Mouse (Mus musculus): ENCODE measurements around the gene Aqp3.
"Not testable (repeated sequence)": the region's sequence is repeated elsewhere in the genome, so short reads cannot be mapped to it uniquely, and the experiment has no call there.

Gene Aqp3

DNA sequence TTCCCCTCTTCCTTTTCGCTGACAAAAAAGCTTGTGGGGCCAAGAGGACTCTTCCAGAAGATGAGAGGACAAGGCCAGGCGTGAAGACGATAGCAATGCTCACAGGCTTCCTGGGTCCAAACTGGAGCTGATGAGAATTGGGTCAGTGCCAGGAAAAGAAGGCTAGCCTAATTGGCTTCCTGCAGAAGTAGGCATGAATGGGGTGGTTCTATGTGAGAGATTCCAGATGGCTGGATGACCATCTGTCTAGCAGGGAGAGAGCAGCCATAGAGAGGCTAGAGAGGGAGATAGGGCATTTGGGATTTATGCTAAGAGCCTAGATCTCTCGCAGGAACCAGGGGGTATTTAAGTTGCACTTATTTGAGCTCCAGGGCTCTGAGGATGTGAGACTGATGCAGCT, 9.5 kb upstream of the Aqp3 start:
- no peak for DNase-seq (ENCODE audit: low read depth, low spot score)

DNA sequence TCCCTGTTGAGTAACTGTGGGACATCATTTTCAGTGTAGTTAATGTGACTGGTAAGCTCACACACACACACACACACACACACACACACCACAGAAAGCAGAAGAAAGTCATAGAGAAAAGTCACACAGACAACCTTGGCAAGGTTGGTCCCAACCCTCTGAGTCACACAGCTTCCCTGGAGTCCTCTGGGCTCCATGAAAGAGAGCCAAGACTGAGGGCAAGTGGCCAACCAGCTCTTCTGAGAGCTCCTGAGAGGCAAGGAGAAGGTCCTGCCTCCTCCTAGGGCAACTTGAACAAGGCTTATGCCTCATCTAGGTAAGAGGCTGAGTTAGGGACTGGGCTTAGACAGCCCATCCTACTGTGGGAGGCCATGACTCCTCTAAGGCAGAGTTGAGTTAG, 4.9 kb upstream of the Aqp3 start:
- DNase-seq (ENCODE audit: low read depth, low spot score): no peak

DNA sequence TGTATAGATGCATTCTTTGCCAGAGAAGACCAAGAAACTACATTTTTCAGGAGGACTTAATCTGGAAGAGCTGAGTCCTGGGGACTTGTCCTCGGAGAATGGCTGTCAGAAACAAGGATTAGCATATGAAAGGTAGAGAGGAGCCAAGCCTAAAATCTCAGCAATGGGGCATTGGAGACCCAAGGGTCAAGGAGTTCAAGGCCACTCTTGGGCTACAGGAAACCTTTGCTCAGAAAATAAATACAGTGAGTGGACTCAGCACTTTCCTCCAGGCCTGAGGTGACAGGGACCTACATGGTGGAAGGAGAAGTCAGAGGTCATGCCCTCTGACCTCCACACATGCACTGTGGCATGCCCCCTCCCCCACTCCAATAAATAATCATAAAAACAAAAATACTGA, 3.0 kb upstream of the Aqp3 start:
- DNase-seq (ENCODE audit: low read depth, low spot score): no peak

DNA sequence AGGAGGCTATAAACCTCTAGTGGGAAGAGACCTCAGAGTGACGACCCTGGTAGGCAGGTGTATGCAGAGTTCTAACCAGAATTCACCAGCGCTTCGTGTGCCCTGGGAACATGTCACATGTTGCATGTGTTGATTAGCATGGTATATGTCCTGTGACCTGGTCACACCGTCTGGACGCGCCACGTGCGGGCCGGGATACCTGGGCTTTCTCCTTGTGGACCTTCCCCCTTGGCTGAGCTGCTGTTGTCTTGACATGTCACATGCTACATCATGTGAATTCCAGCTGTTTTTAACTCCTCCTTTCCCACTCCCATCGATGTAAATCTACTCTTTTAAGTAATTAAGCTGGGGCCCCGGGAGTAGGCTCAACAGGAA, 581 bp upstream of the Aqp3 start:
- no peak for DNase-seq (ENCODE audit: low read depth, low spot score)

DNA sequence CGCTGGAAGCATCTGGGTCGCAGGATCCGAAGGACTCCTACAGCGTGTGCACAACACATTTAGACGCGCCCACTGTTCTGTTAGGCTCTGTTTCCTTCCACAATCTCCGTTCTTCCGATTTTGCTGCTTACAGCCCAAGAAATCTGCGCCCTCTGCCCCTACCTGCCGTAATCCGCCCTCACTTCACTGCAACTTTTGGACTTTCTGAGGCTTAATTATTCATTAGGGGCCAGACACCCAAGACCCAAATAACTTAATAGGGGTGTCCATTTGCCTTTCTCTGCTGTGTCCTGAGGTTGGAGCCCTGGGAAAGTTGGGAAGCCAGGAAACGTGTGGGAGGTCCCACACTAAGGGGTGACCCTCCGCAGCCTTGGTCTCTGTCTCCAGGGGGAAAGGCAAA, 602 bp downstream of the Aqp3 start:
- no peak for DNase-seq (ENCODE audit: low read depth, low spot score)

DNA sequence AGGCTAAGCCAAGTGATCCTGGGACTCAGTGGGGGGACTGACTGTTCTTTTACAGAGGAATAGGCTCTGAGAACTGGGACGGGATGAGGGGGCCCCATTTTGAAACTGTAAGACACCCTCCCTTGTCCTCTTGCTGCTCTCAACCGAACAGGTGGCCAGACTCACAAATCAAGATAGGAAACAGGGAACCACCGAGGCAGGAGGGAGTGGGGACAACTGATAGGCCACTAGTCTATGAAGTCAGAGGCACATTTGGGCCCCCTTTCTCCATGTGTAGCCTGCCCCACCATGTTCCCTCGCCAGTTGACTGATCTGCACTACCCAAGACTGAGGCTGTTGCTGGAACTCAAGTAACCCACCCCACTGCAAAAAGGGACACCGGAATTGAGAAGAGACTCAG, 1.2 kb downstream of the Aqp3 start:
- DNase-seq (ENCODE audit: low read depth, low spot score): no peak

DNA sequence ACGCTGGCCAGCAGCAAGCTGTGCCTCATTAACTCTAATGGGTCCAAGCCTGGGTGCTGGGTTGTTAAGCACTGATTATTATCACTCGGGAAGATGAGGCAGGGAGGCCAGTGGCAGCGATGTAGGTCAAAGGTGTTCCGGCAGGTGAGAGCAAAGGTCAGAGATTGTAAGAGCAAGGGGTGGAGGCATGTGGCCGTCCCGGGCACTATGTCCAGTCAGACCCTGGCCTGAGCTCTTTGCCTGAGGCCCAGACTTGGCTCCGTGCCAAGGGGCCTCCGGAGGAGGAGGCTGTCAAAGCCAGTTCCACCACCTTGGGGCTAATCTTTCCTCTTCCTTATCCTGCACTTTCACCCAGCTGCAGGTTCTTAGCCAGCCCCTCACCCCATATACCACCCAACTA, 1.8 kb downstream of the Aqp3 start:
- no peak for DNase-seq (ENCODE audit: low read depth, low spot score)

DNA sequence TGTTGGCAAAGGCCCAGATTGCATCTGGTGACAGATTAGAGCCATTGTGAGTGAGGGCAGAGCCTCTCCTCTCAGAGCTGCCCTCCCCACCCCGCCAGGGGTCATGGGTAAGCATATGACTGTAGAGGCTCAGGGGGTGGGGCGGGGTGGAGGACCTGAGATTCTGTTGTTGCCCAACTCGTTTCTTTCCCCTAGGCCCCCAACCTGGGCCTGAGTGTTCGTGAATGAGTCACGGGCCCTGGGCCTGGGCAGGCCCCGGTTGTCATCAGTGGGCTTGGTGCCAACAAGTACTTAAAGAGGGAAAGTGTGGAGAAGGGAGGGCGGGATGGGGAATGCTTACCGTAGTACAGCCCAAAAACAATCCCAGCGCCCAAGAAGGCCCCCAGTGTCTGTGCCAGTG, 3.6 kb downstream of the Aqp3 start:
- no peak for DNase-seq (ENCODE audit: low read depth, low spot score)

DNA sequence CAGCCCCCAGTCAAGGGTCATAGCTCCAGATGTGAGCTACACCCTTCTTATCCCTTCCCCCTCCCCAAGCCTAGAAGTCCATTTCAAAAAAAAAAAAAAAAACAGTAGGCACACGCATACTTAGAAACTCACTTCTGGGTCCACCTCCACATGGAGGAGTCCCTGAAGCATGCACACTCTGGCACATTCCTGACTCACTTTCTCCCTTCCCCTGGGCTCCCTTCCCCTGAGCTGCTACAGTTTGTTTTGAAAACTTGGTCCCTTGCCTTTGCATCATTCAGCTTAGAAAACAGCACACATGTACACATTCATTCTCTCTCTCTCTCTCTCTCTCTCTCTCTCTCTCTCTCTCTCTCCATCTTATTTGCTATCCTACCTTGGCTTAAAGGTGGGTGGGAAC, 5.0 kb downstream of the Aqp3 start:
- no peak for DNase-seq (ENCODE audit: low read depth, low spot score)

DNA sequence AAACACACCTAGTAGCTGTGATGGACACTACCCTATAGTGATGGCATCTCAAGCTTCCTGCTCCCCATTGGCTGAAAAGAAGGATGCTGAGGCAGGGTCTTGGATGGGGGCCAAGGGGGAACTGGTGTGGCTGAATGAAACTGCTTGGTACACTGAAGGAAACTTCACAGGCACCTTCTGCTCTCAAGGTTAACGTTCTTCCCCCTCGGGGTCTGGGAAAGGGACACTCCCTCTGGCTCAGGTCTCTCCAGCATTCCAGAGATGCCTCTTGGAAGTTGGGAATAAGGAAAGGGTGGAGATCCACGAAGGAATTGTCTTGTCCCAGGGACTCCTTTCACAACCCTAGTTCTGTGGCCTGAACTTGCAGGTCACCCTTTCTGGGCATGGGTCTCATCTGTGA, 6.6 kb downstream of the Aqp3 start:
- no peak for DNase-seq (ENCODE audit: low read depth, low spot score)

DNA sequence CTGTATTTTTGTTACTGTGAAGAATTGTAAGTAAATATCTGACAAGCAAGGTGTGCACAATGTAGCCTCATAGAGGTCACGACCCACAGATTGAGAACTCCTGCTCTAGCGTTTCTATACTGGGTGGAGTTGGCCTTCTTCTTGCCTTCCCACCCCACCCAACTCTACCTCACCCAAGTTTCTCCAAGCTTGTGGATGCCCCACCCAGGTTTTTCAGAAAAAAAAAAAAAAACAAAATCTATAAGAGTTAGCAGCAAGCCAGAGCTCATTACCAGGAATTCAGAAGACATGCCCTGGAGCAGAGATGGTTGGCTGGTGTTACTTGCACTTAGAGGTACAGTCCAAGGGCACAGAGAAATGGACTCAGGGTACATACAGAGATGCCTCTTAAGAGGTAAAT, 8.3 kb downstream of the Aqp3 start:
- DNase-seq (ENCODE audit: low read depth, low spot score): no peak

DNA sequence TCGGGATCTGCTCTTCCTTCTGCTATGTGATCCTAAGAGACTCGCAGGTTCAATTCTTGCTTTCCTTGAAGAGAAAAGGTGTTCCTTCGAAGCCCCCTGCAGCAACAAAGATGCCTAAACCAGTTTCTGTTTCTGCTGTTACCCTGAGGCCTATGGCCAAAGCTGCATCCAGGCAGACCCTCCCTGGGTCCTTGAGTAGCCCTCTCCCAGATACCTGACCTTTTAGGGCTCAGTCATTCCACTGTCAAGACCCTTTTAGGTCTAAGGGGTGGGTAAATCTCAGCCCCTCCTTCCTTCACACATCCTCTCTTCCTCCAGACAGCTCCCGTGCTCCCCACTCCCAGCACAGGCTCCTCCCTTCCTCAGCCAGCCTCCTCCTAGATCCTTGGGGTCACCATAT, 8.8 kb downstream of the Aqp3 start:
- no peak for DNase-seq (ENCODE audit: low read depth, low spot score)

DNA sequence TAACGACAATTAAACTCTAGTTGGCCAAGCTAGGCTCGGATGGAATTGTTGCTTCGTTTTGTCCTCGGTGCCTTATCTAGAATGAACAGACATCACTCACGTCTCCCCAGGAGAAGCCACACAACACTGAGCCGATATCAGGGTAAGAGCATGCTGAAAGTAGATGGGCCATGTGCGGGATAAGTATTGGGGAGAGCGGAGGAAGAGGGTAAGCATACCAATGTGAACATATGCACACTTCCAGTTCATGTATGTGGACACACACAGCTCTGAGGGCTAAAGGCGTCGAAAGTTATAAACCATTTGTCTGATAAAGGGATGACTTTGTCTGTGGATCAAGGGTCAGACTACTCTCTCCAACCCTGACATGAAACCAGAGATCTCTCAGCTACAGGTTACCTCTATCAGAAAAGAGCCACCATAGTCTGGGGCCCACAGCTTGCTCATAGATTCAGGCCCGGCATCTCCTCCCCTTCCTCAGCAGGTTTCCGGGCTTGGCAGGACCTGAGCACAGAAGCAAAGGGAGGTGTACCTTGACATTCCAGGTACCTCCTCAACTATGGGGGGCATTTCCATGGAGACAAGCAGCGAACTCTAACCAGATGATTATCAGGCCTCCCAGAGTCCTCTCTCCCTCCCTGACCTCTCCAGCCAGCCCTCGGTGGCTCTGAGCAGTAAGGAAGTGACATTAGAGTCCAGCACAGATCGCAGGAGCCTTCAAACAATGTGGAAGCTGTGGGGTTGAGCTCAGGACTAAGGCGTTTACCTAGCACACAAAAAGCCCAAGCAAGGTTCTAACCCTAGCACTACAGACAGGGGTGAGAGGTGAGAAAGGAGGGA, 10.3 kb downstream of the Aqp3 start:
- DNase-seq (ENCODE audit: low read depth, low spot score): no peak

DNA sequence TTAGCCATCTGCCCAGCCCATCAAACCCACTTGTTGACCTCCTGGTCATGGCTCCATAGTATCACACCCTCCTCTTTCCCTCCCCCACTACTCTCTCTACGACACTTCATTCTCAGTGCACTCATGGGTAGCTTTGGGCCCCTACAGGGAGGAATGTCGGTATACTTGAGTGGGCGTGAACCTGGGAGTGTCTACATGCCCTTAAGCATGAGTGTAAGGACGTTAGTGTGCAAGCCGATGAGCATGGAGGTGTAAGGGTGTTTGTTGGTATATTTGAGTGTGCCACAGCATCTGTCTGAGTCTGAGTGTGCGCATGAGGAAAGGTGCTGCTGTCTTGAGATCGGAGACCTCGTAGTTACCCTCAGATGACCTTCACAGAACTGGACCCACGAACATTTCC, 11.0 kb downstream of the Aqp3 start:
- DNase-seq (ENCODE audit: low read depth, low spot score): no peak

DNA sequence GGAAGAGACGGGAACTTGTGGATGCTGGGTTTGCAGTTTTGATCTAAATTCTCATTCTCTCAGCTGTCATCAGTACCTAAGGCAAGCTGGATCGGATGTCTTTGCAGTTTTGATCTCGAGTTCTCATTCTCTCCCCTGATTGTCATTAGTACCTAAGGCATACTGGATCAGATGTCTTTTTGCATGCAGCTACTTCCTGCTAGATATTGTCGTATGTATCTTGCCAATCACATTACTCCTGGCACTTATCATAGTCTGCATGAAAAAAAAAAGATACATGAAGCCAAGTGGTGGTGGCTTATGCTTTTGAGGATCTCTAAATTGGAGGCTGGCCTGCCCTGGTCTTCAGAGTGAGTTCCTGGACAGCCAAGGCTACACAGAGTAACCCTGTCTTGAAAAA, 13.2 kb downstream of the Aqp3 start:
- DNase-seq (ENCODE audit: low read depth, low spot score): no peak

DNA sequence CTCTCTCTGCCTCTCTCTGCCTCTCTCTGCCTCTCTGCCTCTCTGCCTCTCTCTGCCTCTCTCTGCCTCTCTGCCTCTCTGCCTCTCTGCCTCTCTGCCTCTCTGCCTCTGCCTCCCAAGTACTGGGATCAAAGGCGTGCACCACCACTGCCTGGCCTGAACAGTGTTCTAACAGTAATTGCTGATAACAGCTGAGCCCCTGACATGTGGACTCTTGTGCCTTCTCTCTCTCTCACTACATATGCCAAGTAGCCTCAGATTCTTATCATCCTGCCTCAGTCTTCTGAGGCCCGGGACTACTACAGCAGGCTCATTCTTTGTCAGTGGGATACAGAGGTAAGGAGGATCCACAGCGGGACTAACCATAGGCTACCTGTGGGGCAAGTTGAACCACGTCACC, 15.2 kb downstream of the Aqp3 start:
- not testable (repeated sequence) for DNase-seq (ENCODE audit: low read depth, low spot score)

DNA sequence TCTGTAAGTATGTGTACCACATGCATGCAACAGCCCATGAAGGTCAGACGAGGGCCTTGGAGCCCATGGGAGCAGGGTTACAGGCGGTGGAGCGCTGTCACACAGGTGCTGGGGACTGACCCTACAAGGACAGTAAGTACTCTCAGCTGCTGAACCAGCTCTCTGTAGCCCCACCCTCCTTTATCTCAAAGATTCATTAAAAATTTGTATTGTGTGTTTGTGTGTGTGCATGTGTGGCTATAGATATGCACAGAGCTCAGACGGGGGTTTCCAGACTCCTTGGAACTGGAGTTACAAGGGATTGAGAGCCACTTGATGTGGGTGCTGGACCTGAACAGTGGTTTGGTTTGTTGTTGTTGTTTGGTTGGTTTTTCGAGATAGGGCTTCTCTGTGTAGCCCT, 16.2 kb downstream of the Aqp3 start:
- no peak for DNase-seq (ENCODE audit: low read depth, low spot score)

DNA sequence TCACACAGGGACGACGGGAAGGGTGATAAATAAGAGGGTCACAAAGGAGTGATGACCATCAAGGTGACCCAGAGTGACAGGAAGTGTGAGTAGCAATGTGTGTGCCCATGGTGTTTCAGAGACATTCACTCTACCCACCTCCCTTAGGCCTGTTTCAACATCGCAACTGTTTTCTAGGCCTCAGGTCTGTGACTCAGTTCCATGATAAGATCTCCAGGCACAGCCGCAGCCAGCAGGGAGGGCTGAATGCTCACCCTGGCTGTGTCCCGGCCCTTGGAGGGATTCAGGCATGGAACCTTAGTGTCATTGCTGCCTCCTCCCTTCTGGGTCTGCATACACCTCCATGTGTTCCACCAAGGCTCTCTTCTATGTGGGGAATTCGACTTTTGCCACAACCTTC, 19.3 kb downstream of the Aqp3 start:
- no peak for DNase-seq (ENCODE audit: low read depth, low spot score)

DNA sequence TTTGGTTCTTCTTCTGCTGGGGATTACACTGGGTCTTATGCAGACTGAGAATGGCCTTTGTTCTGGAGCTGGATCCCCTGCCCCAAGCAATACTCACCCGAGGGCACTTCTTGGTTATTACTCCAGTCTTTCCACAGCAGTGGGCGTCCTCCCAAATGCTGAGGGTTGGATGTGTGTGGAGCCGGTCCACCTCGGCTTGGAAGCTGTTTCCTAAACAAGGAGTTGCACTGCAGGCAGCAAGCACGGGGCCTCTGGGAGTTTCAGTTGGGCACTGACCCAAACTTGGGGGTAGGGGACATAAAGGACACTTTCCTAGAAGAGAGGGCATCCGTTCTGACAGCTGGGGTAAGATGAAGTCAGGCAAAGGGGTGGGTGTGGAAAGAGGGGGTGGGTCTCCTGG, 23.5 kb downstream of the Aqp3 start:
- no peak for DNase-seq (ENCODE audit: low read depth, low spot score)

DNA sequence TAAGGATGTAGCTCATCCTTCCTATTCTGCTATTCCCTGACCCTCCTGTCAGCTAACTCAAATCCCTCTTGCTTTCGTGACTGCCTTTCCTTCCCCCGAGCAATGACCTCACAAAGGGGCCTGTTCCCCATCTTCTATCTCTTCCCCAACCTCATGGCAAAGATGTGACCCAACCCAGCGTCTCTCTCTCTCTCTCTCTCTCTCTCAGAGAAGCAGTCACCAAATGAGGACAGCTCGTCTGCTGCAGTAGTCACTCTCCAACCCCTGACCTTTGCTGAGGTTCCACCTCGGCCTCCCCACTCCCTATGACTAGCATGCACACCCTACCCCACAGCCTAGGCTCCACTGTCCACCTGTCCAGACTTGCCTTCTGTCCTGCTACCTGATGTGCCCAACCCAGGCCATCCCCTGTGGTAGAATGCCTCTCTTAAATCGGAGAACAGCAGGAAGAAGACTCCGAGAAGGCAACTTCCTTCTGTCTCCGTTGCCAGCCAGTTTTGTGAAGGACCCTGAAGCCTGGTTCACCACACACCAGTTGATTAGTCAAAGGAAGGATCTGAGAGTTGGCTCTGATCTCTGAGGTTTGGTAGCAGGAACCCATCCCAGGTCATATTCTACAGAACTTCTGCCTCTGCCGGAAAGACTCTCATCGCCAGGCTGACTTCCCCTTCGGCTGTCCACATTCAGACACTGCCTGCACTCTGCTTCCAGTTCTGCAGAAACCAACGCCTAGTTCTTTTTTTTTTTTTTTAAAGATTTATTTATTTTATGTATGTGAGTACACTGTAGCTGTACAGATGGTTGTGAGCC, 24.8 kb downstream of the Aqp3 start:
- DNase-seq (ENCODE audit: low read depth, low spot score): no peak

DNA sequence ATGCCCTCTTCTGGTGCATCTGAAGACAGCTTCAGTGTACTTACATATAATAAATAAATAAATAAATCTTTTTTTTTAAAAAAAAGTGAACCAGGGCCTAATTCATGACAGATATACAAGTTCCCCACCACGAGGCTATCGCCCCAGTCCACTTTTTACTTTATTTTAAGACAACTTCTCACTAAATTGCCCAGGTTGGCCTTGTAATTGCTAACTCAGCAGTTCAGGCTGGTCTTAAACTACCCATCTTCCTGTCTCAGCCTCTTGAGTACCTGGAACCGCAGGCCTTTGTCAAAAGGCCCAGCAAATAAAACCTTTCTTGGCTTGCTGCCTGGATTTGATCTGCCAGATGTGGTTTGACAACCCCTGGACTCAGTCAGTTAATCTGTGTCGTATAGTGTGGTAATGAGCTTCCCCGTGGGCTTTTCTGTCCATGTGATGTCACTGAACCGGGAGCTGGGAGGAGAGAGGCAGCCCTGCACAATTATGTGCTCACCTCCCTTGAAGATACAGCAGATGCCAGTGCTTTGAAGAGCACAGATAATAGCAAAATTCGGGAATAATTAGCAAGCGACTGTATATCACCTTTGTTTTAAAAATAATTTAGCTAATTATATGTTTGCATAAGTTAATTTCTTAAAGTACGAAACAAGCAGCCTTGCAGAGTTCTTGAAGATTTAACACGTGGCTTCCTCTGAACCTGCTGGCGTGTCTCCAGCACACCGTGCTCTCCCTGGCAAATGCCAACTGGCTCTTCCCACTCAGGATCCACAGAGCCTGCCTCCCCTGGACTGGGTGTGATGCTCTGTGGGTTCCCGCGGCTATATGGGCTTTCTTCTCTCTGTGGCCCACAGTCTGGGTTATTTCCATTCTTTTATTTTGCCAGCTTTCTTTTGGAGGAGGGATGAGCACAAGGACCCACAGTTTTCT, 26.2 kb downstream of the Aqp3 start:
- no peak for DNase-seq (ENCODE audit: low read depth, low spot score)

DNA sequence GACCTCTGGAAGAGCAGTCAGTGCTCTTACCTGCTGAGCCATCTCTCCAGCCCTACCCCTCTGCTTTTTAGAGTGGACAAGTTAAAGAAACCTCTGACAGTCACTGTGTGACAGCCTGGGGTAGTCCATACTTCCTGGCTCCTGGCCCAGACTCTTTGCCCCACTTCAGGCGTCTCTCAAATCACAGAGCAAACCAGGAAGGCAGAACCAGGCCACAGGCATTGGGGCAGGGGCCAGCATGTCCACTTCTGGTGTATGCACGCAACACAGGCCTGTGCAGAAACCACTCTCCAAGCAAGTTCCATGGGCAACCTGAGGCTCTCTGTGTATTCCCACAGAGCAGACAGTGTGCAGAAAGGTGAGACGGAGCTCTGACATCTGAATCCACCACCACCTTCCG, 32.8 kb downstream of the Aqp3 start:
- no peak for DNase-seq (ENCODE audit: low read depth, low spot score)

Measured in embryo, embryonic 11.5 days (tissue).